Mouse (Mus musculus): ENCODE measurements at regions not wholly inside any gene's neighbourhood (a gene's known extent, or its start where the extent isn't known, plus 50 kb on each side); places are given as distances from the start of the nearest gene placed in this dataset.

DNA sequence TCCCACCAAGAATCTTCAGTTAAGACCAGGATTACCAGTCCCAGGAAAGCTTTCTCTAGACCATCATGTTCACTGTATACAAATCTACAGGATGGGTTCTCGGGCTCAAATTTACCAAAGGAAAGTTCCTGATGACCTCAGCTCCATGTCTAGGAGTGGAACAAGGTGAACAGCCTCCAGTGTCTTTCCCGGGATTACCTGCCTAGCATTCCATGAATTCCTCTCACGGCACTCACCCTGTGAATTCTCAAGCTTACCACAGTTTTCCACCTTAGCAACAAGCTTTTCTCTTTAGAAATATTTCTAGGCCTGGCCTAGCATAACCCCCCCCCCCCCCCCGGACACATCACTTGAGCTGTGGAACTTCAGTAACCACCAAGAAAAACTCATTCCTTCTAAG, 1158.9 kb downstream of the A830018L16Rik start:
- TF ChIP-seq CTCF (IDR thresholded peaks at IDR 0.05; ENCODE audit: control insufficient read depth, insufficient read depth, insufficient replicate concordance, low read depth, low read length) (no peak), POLR2A (IDR thresholded peaks at IDR 0.05; ENCODE audit: control insufficient read depth, low read depth, low read length) (no peak)
